Mouse (Mus musculus): Measurements from ENCODE around the gene Dnajc7. TPM values are rescaled to one million over a fixed set of nuclear protein-coding genes. Genes with fewer than 3 reads are reported as not detected.

Dnajc7 gene
- polyA plus RNA-seq, 2 experiments: 73.3 to 225 TPM

DNA sequence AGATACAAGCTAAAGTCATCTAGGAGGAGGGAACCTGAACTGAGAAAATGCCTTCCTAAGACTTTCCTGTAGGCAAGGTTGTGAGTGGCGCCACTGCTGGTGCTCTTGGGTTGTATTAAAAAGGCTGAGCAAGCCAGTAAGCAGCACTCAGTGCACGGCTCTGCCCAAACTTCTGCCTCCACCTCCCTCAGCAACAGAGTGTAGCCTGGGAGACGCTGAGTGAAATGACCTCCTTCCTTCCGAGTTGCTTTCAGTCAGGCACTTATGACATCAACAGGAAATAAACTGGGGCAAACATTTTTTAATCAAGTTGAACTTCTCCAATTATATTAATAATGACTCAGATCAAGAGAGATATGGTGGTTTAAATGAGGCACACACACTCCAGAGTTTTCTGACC, 11.2 kb downstream of the Dnajc7 start:
- Histone ChIP-seq H3K27me3 (ENCODE audit: control insufficient read depth, insufficient read depth, low read length) (no peaks in the 10 kb centered on the region), H3K4me2 (replicated peaks; ENCODE audit: low read depth, low read length, severe bottlenecking) (no peak overlapping the region), H3K36me3 (ENCODE audit: control insufficient read depth, insufficient read depth, low read length) (peaks cover 19% of the 10 kb centered on the region), H3K9me3 (ENCODE audit: control insufficient read depth, low read length) (no peaks in the 10 kb centered on the region), H3K4me3 (replicated peaks; ENCODE audit: low read length) (no peak overlapping the region), H3K4me1 (ENCODE audit: control insufficient read depth, insufficient read depth, low read length) (peaks cover 6% of the 10 kb centered on the region; the same call in 1 of the 2 replicates), H3K27ac (replicated peaks; ENCODE audit: low read depth, low read length) (no peak overlapping the region), H3K9ac (ENCODE audit: low read depth, low read length, severe bottlenecking) (no peak overlapping the region)
- no peak for ATAC-seq (ENCODE audit: low FRiP score, low read depth)
- DNase-seq (ENCODE audit: low spot score): no peak
- WGBS: 81% methylated on average over 4 of the region's 4 CpGs
- no peak for TF ChIP-seq POLR2A (IDR thresholded peaks at IDR 0.05; ENCODE audit: borderline replicate concordance, extremely low read depth, insufficient read depth, insufficient read length)

DNA sequence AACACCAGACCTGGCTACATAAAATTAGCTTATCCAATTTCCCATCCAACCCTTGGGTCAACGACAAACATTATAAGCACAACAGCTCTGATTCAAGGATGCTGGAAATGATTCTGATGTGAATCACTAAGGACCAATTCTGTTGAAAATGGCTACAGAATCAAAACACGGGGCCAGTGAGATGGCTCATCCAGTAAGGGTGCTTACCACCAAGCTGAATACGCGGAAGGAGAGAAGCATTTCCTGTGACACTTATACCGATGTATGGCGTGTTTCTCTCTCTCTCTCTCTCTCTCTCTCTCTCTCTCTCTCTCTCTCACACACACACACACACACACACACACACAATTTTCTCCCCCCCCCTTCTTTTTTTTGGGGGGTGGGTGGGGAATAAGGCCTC, 12.8 kb downstream of the Dnajc7 start:
- WGBS: 93% methylated on average over 6 of the region's 6 CpGs
- no peak for TF ChIP-seq POLR2A (IDR thresholded peaks at IDR 0.05; ENCODE audit: borderline replicate concordance, extremely low read depth, insufficient read depth, insufficient read length)
- no peak overlapping the region for H3K9ac ChIP-seq (ENCODE audit: low read depth, low read length, severe bottlenecking)
- H3K4me3 ChIP-seq (replicated peaks; ENCODE audit: low read length): no peak overlapping the region
- DNase-seq (ENCODE audit: low spot score): no peak
- H3K4me2 ChIP-seq (replicated peaks; ENCODE audit: low read depth, low read length, severe bottlenecking): no peak overlapping the region
- H3K36me3 ChIP-seq (ENCODE audit: control insufficient read depth, insufficient read depth, low read length): peaks cover 16% of the 10 kb centered on the region
- ATAC-seq (ENCODE audit: low FRiP score, low read depth): no peak
- no peaks in the 10 kb centered on the region for H3K9me3 ChIP-seq (ENCODE audit: control insufficient read depth, low read length)
- no peak overlapping the region for H3K27ac ChIP-seq (replicated peaks; ENCODE audit: low read depth, low read length)
- H3K4me1 ChIP-seq (ENCODE audit: control insufficient read depth, insufficient read depth, low read length): peaks cover 6% of the 10 kb centered on the region; the same call in 1 of the 2 replicates
- H3K27me3 ChIP-seq (ENCODE audit: control insufficient read depth, insufficient read depth, low read length): no peaks in the 10 kb centered on the region

DNA sequence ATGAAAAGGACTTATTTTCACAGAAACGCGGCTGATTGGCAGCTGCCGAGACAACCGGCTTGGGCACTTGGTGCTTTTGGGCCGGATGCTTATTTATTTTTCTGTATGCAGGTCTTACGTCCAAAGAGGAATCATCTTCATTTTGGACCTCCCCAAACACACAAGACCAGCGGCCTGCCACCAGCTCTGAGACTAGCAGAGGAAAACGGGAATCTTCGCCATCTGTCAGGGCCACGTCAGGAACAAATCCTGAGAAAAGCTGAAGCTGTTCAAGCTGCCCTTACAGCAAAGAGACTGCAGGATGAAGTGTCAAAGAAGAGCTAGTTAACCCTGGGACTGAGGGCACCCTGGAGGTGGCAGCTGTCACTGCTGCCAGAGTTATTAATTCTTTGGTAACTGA, 14.5 kb downstream of the Dnajc7 start:
- no peak for TF ChIP-seq POLR2A (IDR thresholded peaks at IDR 0.05; ENCODE audit: borderline replicate concordance, extremely low read depth, insufficient read depth, insufficient read length)
- Histone ChIP-seq H3K27me3 (ENCODE audit: control insufficient read depth, insufficient read depth, low read length) (no peaks in the 10 kb centered on the region), H3K27ac (replicated peaks; ENCODE audit: low read depth, low read length) (no peak overlapping the region), H3K36me3 (ENCODE audit: control insufficient read depth, insufficient read depth, low read length) (peaks cover 24% of the 10 kb centered on the region), H3K9me3 (ENCODE audit: control insufficient read depth, low read length) (no peaks in the 10 kb centered on the region), H3K9ac (ENCODE audit: low read depth, low read length, severe bottlenecking) (no peak overlapping the region), H3K4me2 (replicated peaks; ENCODE audit: low read depth, low read length, severe bottlenecking) (no peak overlapping the region), H3K4me1 (ENCODE audit: control insufficient read depth, insufficient read depth, low read length) (peaks cover 4% of the 10 kb centered on the region; the same call in 1 of the 2 replicates), H3K4me3 (replicated peaks; ENCODE audit: low read length) (no peak overlapping the region)
- DNase-seq (ENCODE audit: low spot score): no peak
- 91% methylated on average over 10 of the region's 10 CpGs for WGBS
- ATAC-seq (ENCODE audit: low FRiP score, low read depth): no peak

DNA sequence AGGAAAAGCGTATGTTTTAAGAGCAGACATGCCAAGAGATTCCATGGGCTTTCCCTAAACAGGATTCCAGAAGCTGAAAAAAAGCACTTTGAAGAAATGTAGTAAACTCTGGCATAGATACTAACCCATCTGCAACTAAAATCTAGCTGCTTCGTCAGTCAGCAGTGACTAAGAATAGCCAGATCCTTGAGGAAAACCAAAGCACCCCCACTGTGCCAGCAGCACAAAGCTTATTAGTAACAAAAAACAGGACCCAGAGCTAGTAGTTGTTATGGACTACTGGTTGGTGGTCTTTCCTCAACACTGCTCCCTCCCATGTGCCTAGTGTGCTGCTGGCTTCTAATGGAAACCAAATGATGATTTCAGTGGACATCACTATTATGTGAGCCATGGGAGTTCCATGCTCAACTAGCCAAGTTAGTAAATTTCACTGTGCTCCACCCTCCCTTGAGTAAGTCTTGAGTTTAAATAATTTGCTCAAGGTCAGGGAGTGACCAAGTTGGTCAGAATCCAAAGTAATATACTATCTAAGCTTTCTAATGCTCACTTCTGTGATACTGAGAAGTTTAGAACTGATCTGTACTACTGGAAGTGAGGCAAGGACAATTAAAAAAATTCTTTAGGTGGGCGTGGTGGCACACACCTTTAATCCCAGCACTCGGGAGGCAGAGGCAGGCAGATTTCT, 15.5 kb downstream of the Dnajc7 start:
- H3K36me3 ChIP-seq (ENCODE audit: control insufficient read depth, insufficient read depth, low read length): peaks cover 34% of the 10 kb centered on the region
- H3K27me3 ChIP-seq (ENCODE audit: control insufficient read depth, insufficient read depth, low read length): no peaks in the 10 kb centered on the region
- no peak overlapping the region for H3K9ac ChIP-seq (ENCODE audit: low read depth, low read length, severe bottlenecking)
- DNase-seq (ENCODE audit: low spot score) (peak; percentile 16), ATAC-seq (ENCODE audit: low FRiP score, low read depth) (0 out of 2 replicates have a peak, but pooled peaks have one; percentile 12)
- H3K9me3 ChIP-seq (ENCODE audit: control insufficient read depth, low read length): no peaks in the 10 kb centered on the region
- H3K27ac ChIP-seq (replicated peaks; ENCODE audit: low read depth, low read length): no peak overlapping the region
- WGBS: 70% methylated on average over 4 of the region's 4 CpGs
- TF ChIP-seq POLR2A (IDR thresholded peaks at IDR 0.05; ENCODE audit: borderline replicate concordance, extremely low read depth, insufficient read depth, insufficient read length): no peak
- no peak overlapping the region for H3K4me2 ChIP-seq (replicated peaks; ENCODE audit: low read depth, low read length, severe bottlenecking)
- no peak overlapping the region for H3K4me3 ChIP-seq (replicated peaks; ENCODE audit: low read length)
- no peaks in the 10 kb centered on the region for H3K4me1 ChIP-seq (ENCODE audit: control insufficient read depth, insufficient read depth, low read length)

DNA sequence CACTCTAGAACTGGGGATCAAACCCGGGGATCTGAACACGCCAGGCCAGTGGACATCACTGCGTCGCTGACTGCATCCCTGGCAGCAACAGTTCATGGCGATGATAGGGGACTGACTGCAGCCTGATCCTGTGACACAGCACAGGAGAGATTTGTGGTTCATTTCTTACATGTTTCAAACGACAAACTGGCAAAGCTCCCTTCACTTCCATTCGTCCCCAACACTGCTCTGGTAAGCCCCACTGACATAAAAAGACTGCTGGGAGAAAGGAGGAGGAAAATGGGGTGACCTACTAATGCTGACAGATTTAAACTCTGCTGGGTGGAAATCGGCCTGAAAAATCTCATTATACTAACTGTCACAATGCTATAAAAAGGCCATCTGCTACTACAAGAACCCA, 16.2 kb downstream of the Dnajc7 start:
- TF ChIP-seq POLR2A (IDR thresholded peaks at IDR 0.05; ENCODE audit: borderline replicate concordance, extremely low read depth, insufficient read depth, insufficient read length): no peak
- 75% methylated on average over 8 of the region's 8 CpGs for WGBS
- Histone ChIP-seq H3K9me3 (ENCODE audit: control insufficient read depth, low read length) (no peaks in the 10 kb centered on the region), H3K4me2 (replicated peaks; ENCODE audit: low read depth, low read length, severe bottlenecking) (no peak overlapping the region), H3K27ac (replicated peaks; ENCODE audit: low read depth, low read length) (no peak overlapping the region), H3K36me3 (ENCODE audit: control insufficient read depth, insufficient read depth, low read length) (peaks cover 41% of the 10 kb centered on the region), H3K4me1 (ENCODE audit: control insufficient read depth, insufficient read depth, low read length) (no peaks in the 10 kb centered on the region), H3K4me3 (replicated peaks; ENCODE audit: low read length) (no peak overlapping the region), H3K27me3 (ENCODE audit: control insufficient read depth, insufficient read depth, low read length) (no peaks in the 10 kb centered on the region), H3K9ac (ENCODE audit: low read depth, low read length, severe bottlenecking) (no peak overlapping the region)
- DNase-seq (ENCODE audit: low spot score) (no peak), ATAC-seq (ENCODE audit: low FRiP score, low read depth) (no peak)
